Mouse (Mus musculus): Measurements from ENCODE around the gene Mttp. TPM values are rescaled to one million over a fixed set of nuclear protein-coding genes. Genes with fewer than 3 reads are reported as not detected.

Gene Mttp
- total RNA-seq (2021), result 1 to 10 TPM; 1.0 to 2.0 TPM
- long read RNA-seq, experiment 1, partial matches to known transcripts, result 0 of 1 reads
- long read RNA-seq, experiment 1, other reads (novel, unspliced or antisense), result 1 of 1 reads
- long read RNA-seq, experiment 2, partial matches to known transcripts, result 3 of 4 reads
- long read RNA-seq, experiment 2, other reads (novel, unspliced or antisense), result 1 of 4 reads

DNA sequence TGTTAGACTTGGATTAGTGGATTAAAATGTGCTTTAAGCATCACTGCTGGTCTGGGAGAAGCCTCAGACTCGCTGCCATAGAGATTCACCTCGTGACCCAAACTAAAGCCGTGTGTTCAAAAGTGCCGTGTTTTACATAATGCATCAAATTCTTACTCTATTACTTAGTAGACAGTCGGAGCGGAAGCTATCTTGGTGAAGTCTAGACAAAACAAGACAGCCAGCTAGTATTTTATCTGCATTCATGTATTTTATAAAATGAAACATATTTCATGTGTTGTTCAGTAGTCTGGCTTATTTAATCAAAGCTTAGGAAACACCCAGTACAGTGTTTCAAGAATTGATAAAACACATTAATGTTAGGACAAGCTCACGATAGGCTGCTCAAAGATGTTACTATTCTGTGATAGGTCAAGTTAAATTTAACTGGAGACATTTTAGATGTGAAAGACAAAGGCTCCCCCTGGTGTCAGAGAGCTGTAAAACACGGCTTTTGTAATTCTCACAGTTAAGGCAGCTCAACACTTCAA, at the start of gene Mttp:
Gene Mttp, minus strand, starts transcription at position 327 of the 530 bp plus-strand sequence.
- TF ChIP-seq CTCF (IDR thresholded peaks at IDR 0.05), result peak; percentile 84
- Histone ChIP-seq H3K4me3 (peak within 1 kb of the TSS; percentile 89), H3K27ac (peak within 1 kb of the TSS; percentile 100)
- intact Hi-C loops (cut with DNase I), result loop anchor here (1.0 to 5.0 kb wide), 3 partner anchors 153 to 365 kb away; partner anchors contain the start of gene Lamtor3
- peak; percentile 67 for DNase-seq

- no peak for TF ChIP-seq CTCF (IDR thresholded peaks at IDR 0.05)
- no peak within 1 kb of the TSS for H3K4me3 ChIP-seq
- no peak for DNase-seq
- no peak within 1 kb of the TSS for H3K27ac ChIP-seq
- intact Hi-C loops (cut with DNase I), result no loop called here
Measured at GRCm38 (mm10) chr3:138193683-138194302, 49.0 kb upstream of the Mttp start, which contains the start of gene 4930579F01Rik. 4930579F01Rik (minus strand) TSS chr3:138193825.

DNA sequence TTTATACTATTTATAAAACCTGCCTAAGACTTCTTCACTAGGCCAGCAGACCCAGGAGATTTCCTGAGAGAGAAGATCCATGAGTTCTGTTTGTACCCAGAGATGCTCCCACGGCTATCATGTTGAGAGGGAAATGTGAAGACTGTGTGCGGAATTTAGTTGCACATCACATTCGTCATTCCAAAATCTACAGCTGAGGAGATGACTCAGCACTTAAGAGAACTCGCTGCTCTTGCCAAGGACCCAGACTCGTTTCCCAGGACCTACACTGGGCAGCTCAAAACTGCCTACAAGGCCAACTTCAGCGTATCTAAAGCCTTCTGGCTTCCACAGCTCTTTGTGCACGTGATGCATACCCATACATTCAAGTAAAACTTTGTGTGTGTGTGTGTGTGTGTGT, 47.5 kb upstream of the Mttp start:
- intact Hi-C loops (cut with DNase I), result no loop called here
- TF ChIP-seq CTCF (IDR thresholded peaks at IDR 0.05), result no peak
- peak overlapping the region; percentile 24; the same call in 1 of the 2 replicates for H3K27ac ChIP-seq
- no peak overlapping the region for H3K4me3 ChIP-seq
- peak; percentile 19 for DNase-seq

DNA sequence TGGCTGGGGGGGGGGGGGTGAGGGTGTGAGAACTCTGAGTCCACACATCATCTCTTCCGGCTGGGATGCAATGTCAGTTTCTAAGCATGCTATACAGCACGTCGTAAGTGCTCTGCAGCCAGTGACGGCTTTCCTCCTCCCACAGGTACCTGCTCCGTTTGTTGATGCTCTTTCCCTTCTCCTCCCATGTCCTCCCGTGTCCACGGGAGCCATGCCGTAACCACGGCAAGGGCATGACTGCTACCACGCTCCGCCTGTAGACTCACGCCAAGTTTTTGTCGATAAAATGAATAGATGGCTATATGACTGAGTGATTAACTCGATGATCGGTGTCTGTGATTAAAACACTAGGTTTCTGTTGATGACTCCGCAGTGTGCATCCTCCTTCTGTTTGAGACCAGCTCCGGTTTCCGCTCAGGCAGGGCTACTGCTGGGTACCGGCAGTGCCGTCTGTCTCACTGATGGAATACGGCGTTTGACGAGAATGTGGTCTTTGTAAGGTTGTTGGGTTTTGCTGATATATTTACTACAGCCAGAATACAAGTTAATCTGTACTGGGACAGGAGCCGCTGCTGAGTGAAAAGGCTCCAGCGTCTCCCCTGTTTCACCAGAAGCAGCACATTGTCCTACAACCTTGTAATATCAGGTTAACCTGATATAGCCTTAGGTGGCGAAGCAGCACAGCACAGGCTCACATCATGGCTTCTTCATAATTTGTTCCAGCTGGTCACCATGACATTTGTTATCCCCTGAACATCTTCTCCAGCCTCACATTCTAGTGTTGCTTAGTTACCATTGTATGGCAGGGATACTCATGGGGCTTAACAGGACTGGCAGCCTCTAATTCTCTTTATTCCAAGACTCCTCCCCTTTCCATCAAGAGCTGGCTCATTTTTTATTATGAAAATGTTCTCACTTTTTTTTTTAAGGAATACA, 41.5 kb upstream of the Mttp start:
- DNase-seq, result no peak
- TF ChIP-seq CTCF (IDR thresholded peaks at IDR 0.05), result no peak
- Histone ChIP-seq H3K4me3 (no peak overlapping the region), H3K27ac (no peak overlapping the region)
- intact Hi-C loops (cut with DNase I), result no loop called here

DNA sequence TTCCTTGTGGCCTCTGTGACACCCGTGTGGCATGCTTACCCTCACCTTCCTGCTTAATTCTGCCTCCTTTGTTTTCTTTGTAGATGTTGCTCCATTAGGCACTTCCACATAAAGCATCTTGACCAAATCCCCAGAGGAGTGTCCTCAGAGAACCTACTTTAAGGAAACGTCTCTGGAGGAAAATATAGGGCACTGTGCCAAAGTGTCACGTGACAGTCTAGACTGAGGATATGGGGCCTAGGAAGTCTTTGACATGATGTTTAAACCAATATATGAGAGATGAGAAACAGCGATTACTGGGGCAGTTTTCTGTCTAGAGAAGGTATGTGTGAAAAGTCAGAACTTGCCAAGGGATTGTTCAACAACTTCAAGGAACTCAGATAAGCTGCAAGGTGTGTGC, 40.5 kb upstream of the Mttp start:
- TF ChIP-seq CTCF (IDR thresholded peaks at IDR 0.05), result no peak
- no peak overlapping the region for H3K4me3 ChIP-seq
- H3K27ac ChIP-seq, result no peak overlapping the region
- DNase-seq, result no peak
- intact Hi-C loops (cut with DNase I), result no loop called here

GRCm38 (mm10) chr3:138183371-138183770, 38.6 kb upstream of the Mttp start:
- intact Hi-C loops (cut with DNase I), result no loop called here
- DNase-seq, result no peak
- TF ChIP-seq CTCF (IDR thresholded peaks at IDR 0.05), result no peak
- no peak overlapping the region for H3K4me3 ChIP-seq
- no peak overlapping the region for H3K27ac ChIP-seq

- Histone ChIP-seq H3K27ac (no peak overlapping the region), H3K4me3 (no peak overlapping the region)
- DNase-seq, result no peak
- TF ChIP-seq CTCF (IDR thresholded peaks at IDR 0.05), result no peak
- intact Hi-C loops (cut with DNase I), result no loop called here
Measured at GRCm38 (mm10) chr3:138182019-138182418, 37.3 kb upstream of the Mttp start.

DNA sequence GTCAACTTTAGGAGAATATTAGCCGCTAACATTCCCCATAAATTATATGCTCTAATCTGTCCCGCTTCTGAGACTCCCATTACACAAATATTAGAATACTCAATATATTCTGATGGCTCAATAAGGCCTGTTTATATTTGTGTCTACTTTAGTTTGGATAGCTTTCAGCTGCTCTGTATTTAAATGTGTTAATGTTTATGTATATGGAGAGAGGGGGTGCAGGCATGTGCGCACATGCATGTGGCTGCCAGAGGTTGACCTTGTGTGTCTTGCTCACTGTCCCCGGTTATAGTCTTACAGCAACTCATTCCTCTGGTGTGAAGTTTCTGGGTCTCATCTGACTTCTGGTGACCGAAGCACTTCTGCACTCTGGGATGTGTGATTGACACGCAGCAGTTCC, 30.8 kb upstream of the Mttp start:
- DNase-seq, result no peak
- no peak for TF ChIP-seq CTCF (IDR thresholded peaks at IDR 0.05)
- intact Hi-C loops (cut with DNase I), result no loop called here

DNA sequence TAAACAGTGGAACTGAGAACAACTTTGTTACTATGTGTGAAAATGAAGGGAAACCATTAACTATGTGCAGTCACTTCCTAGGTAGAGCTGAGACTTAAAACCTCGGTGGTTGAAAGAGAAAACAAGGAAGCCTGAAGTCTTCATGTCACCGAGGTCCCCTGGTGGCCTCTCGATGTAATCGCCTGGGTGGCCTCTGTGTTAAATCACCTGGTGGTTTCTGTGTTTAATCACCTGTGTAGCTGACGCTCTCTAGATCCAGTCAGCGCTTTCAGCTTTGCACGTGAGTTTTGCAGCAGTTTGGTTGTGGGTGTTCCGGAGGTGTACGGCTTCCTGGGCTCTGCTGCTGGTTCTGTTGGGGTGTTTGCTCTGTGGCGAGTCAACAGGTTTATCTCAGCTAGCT, 28.5 kb upstream of the Mttp start:
- intact Hi-C loops (cut with DNase I), result no loop called here
- Histone ChIP-seq H3K27ac (no peak overlapping the region), H3K4me3 (no peak overlapping the region)
- DNase-seq, result no peak
- TF ChIP-seq CTCF (IDR thresholded peaks at IDR 0.05), result no peak

More for the DNA sequence above, 30.8 kb upstream of the Mttp start:
- H3K27ac ChIP-seq, result no peak overlapping the region
- H3K4me3 ChIP-seq, result no peak overlapping the region

- no peak for DNase-seq
- Histone ChIP-seq H3K4me3 (no peak overlapping the region), H3K27ac (no peak overlapping the region)
- no peak for TF ChIP-seq CTCF (IDR thresholded peaks at IDR 0.05)
- intact Hi-C loops (cut with DNase I), result no loop called here
Measured at GRCm38 (mm10) chr3:138162553-138163183, 17.9 kb upstream of the Mttp start.

- Histone ChIP-seq H3K27ac (no peak overlapping the region), H3K4me3 (no peak overlapping the region)
- intact Hi-C loops (cut with DNase I), result no loop called here
- no peak for TF ChIP-seq CTCF (IDR thresholded peaks at IDR 0.05)
- DNase-seq, result peak; percentile 34
Measured at GRCm38 (mm10) chr3:138161623-138162022, 16.9 kb upstream of the Mttp start.

GRCm38 (mm10) chr3:138156651-138157050, 11.9 kb upstream of the Mttp start:
- Histone ChIP-seq H3K27ac (peak overlapping the region; percentile 41), H3K4me3 (peak overlapping the region; percentile 45)
- peak; percentile 59 for DNase-seq
- intact Hi-C loops (cut with DNase I), result no loop called here
- TF ChIP-seq CTCF (IDR thresholded peaks at IDR 0.05), result no peak

Data from gastrocnemius, adult 2 months (tissue).